Mouse (Mus musculus) Patski (cell line): Measurements from ENCODE around the gene Apip. TPM values are rescaled to one million over a fixed set of nuclear protein-coding genes. Genes with fewer than 3 reads are reported as not detected.

Experiments used
- ATAC-seq: fragments of 100-300 bp; one replicate; pipeline ENCODE4 v1.8.0; 2021
- CTCF ChIA-PET: fragments of 350-600 bp; sonication (Branson Sonifier 250); formaldehyde crosslinking; loops from one replicate; lab custom pipeline; 2022; ENCODE audit warnings: inconsistent platforms; lab: Charles Lee
- POLR2A ChIA-PET: fragments of 350-600 bp; sonication (Branson Sonifier 250); formaldehyde crosslinking; loops from one replicate; lab custom pipeline; 2022; ENCODE audit warnings: antibody characterized with exemption, inconsistent platforms; lab: Charles Lee
- DNase-seq: peaks from one replicate; pipeline ENCODE4 v3.0.0-alpha.2; 2011; ENCODE audit warnings: low read depth, low spot score
- H3K27me3 ChIP-seq: fragments of 371-371 bp; one replicate; pipeline ENCODE4 v1.5.1; 2021
- CTCF ChIP-seq: fragments of 100-300 bp; IDR thresholded peaks from one replicate; pipeline ENCODE4 v1.5.1; 2021
- in situ Hi-C: fragments of 300-500 bp; cut with MboI; formaldehyde crosslinking; loops from 3 replicates; pipeline ENCODE4 v1.11.1; 2018; ENCODE audit warnings: low pct_unique_long_range_greater_than_20kb, mixed read lengths
- polyA plus RNA-seq: library from polyadenylated mRNA; unstranded; gene quantifications from one replicate; pipeline ENCODE4 v1.2.3, GENCODE M21; 2021

Gene Apip
- polyA plus RNA-seq = 48.6 TPM

GRCm38 (mm10) chr2:103073219-103073982 is at the start of gene Apip, which contains the start of gene Pdhx:
Gene Apip, plus strand, starts transcription at chr2:103073675.
Gene Pdhx, minus strand, starts transcription at chr2:103073513.
- POLR2A ChIA-PET = interaction anchor here (0.8 to 1.4 kb wide), 3 partner anchors 9 to 24 kb away, joined by 3 read pairs; no protein-coding TSS in a partner anchor
- CTCF ChIA-PET = interaction anchor here (0.7 to 2.2 kb wide), 2 partner anchors 11 kb away, joined by 3 to 7 read pairs; no protein-coding TSS in a partner anchor
- no peak for TF ChIP-seq CTCF
- no peaks in the 10 kb centered on the region for H3K27me3 ChIP-seq
- DNase-seq (peak; percentile 87), ATAC-seq (peak; percentile 98)
- in situ Hi-C loops = loop anchor here (25.0 kb wide), 1 partner anchor 1161 kb away; no protein-coding TSS in a partner anchor

GRCm38 (mm10) chr2:103037831-103038230 is 35.6 kb upstream of the Apip start:
- in situ Hi-C loops = no loop called here
- CTCF ChIA-PET = interaction anchor here (1.4 kb wide), 1 partner anchor 47 kb away, joined by 5 read pairs; no protein-coding TSS in a partner anchor

GRCm38 (mm10) chr2:103040896-103041295 is 32.6 kb upstream of the Apip start:
- ATAC-seq = no peak
- CTCF ChIA-PET = no interaction called here
- TF ChIP-seq CTCF = no peak
- no peak for DNase-seq
- in situ Hi-C loops = no loop called here
- no peaks in the 10 kb centered on the region for H3K27me3 ChIP-seq
- POLR2A ChIA-PET = no interaction called here

More at GRCm38 (mm10) chr2:103037831-103038230, 35.6 kb upstream of the Apip start:
- TF ChIP-seq CTCF = no peak
- H3K27me3 ChIP-seq = no peaks in the 10 kb centered on the region
- POLR2A ChIA-PET = no interaction called here
- ATAC-seq (no peak), DNase-seq (no peak)

- CTCF ChIA-PET = no interaction called here
- in situ Hi-C loops = no loop called here
- ATAC-seq (no peak), DNase-seq (no peak)
- TF ChIP-seq CTCF = no peak
- no peaks in the 10 kb centered on the region for H3K27me3 ChIP-seq
- POLR2A ChIA-PET = no interaction called here
These were observed 28.2 kb upstream of the Apip start for GRCm38 (mm10) chr2:103045286-103045685.

GRCm38 (mm10) chr2:103051937-103052893 is 21.3 kb upstream of the Apip start:
- TF ChIP-seq CTCF = no peak
- ChIA-PET POLR2A (interaction anchor here (1.1 kb wide), 1 partner anchor 10 kb away, joined by 3 read pairs; no protein-coding TSS in a partner anchor), CTCF (interaction anchor here (1.5 kb wide), 1 partner anchor 10 kb away, joined by 4 read pairs; no protein-coding TSS in a partner anchor)
- ATAC-seq (no peak), DNase-seq (no peak)
- no peaks in the 10 kb centered on the region for H3K27me3 ChIP-seq
- in situ Hi-C loops = loop anchor here (25.0 kb wide), 1 partner anchor 1140 kb away; no protein-coding TSS in a partner anchor

DNA sequence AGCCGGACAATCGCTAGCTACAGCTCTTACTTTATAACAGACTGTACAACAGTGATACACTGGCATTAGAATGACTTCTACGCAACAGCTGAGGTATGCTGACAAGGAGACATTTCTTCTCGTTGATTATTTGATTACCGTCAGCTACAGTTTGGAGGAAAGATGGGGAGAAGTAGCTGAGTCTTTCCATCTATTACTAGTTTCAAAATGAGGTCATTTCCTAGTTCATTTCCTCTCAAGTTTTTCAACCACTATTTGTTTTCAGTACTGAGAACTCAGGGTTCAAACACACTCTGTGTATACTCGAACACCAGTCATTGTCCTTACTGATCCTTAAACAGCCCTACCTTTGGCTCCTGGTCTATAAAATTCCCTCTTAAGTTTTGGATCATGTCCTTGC is 17.7 kb upstream of the Apip start:
- TF ChIP-seq CTCF = no peak
- no peak for DNase-seq
- ChIA-PET POLR2A (no interaction called here), CTCF (no interaction called here)
- no peak for ATAC-seq
- H3K27me3 ChIP-seq = no peaks in the 10 kb centered on the region
- in situ Hi-C loops = loop anchor here (25.0 kb wide), 1 partner anchor 1144 kb away; no protein-coding TSS in a partner anchor

DNA sequence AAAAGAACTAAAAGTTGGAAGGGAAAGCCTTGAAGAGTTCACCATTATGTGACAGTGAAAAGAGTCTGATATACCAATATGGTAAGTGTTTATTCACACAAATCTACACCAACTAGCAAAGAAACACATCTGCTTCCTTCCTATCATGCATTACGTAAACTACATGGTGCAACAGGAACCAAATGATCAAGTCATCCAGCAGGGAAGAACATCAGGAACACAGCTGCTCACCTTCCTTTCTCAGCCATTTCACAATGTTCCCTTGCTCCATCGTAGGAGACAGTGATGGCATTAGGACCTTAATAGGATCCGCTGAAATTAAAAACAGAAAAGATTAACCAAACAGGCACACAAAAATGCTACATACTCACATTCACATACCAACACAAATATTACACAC is 15.2 kb upstream of the Apip start:
- in situ Hi-C loops = loop anchor here (25.0 kb wide), 1 partner anchor 1146 kb away; no protein-coding TSS in a partner anchor
- no peak for DNase-seq
- ATAC-seq = no peak
- CTCF ChIA-PET = no interaction called here
- H3K27me3 ChIP-seq = no peaks in the 10 kb centered on the region
- no peak for TF ChIP-seq CTCF
- POLR2A ChIA-PET = no interaction called here

- peak; percentile 83 for TF ChIP-seq CTCF
- ChIA-PET POLR2A (no interaction called here), CTCF (interaction anchor here (0.7 to 2.6 kb wide), 7 partner anchors 10 to 481 kb away, joined by 3 to 10 read pairs (median 3); partner anchors contain the start of genes Apip and Pdhx)
- H3K27me3 ChIP-seq = no peaks in the 10 kb centered on the region
- DNase-seq = no peak
- ATAC-seq = no peak
- in situ Hi-C loops = loop anchor here (25.0 kb wide), 1 partner anchor 1151 kb away; no protein-coding TSS in a partner anchor
These were observed 10.6 kb upstream of the Apip start for GRCm38 (mm10) chr2:103062865-103063264.

GRCm38 (mm10) chr2:103066683-103067551 is 6.6 kb upstream of the Apip start:
- ATAC-seq = no peak
- no peak for TF ChIP-seq CTCF
- in situ Hi-C loops = loop anchor here (25.0 kb wide), 1 partner anchor 1155 kb away; no protein-coding TSS in a partner anchor
- DNase-seq = no peak
- CTCF ChIA-PET = interaction anchor here (1.4 to 1.7 kb wide), 3 partner anchors 13 to 28 kb away, joined by 4 to 6 read pairs (median 5); no protein-coding TSS in a partner anchor
- H3K27me3 ChIP-seq = no peaks in the 10 kb centered on the region
- POLR2A ChIA-PET = no interaction called here
